Mouse (Mus musculus) neutrophil, adult 5-6 weeks (primary cell): Measurements from ENCODE around the gene Trmo. TPM values are rescaled to one million over a fixed set of nuclear protein-coding genes. Genes with fewer than 3 reads are reported as not detected.
A peak's percentile ranks its signal among the peaks of the same experiment; 100 is the strongest.

Experiments used
- ATAC-seq: fragments of 151-379, 151-347 bp; 2 replicates; pipeline ENCODE4 v1.8.0; 2017; ENCODE audit warnings: mild to moderate bottlenecking, moderate TSS enrichment; ENCODE audit not compliant: insufficient number of reproducible peaks, poor library complexity, low FRiP score, severe bottlenecking; ENCODE audit errors: extremely low read depth
- total RNA-seq: library from RNA; stranded (forward); fragments of 200-1000 nt; gene quantifications from 2 replicates; pipeline ENCODE4 v1.2.3, GENCODE M21; 2017

Gene Trmo
- total RNA-seq, 1 experiment from 2014 or later, result 13.2 TPM

- ATAC-seq, result no peak
Observed at GRCm38 (mm10) chr4:46343596-46344260, 45.5 kb downstream of the Trmo start, which contains the start of gene Foxe1. TSS of gene Foxe1 (plus strand) at chr4:46343609.

GRCm38 (mm10) chr4:46342711-46343286 is 46.4 kb downstream of the Trmo start:
- ATAC-seq, result no peak

DNA sequence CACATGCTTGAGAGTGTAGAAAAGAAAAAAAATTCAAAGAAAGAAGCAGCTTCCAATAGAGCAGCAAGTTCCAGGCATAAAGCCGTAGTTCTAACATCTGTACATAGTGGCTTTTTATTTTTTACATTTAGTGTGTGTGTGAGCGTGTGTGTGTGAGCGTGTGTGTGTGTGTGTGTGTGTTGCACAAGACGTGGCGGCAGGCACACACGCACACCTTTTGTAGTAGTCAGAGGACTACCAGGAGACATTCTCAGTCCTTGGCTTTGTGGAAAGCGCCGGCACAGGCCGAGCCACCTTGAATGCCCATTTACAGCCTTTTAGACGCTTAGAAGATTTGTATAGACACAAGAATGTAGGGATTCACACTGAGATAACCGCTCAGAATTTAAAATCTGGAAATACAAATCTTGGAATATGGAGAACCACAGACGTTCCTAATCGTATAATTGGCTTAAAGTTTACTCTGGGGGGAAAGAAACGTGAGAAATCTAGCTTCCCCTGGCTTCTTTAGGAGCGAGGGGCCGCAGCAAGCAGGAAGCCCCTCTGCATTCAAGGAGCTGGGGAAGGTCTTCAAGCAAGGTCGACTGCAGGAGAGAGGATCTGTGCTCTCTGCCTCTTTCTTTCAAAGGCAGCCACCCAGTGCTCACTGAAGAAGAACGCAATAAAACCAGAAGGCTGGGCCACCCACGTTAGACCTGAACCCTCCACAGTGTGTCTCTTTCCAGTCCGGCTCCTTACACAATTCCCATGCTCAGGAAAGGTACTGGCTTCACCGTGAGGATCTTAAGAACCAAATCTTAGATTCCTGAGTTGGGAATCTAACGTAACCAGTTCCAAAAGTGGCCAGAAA is 47.2 kb downstream of the Trmo start:
- ATAC-seq, result no peak

- ATAC-seq, result no peak
Observed at GRCm38 (mm10) chr4:46339584-46339983, 49.7 kb downstream of the Trmo start.

DNA sequence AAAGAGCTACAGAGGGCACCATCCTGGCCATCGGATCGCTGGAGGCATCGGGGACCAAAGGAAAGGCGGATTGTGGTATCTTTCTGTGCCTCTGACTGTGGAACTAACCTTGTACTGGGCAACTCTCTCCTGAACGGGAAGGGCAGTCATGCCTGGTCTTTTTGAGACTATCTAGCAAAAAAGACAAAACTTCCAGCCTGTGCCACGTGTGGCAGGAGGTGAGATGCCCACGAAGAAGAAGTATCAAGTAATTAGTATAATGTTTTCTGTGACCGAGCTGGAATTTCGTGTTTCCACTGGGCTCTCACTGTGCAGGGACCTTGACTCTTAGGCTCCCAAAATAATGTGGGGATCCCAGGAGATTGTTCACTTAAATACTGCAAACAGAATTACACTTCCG is 50.2 kb downstream of the Trmo start:
- 0 out of 2 replicates have a peak, but pooled peaks have one; percentile 13 for ATAC-seq

GRCm38 (mm10) chr4:46337990-46338389 is 51.2 kb downstream of the Trmo start:
- no peak for ATAC-seq

DNA sequence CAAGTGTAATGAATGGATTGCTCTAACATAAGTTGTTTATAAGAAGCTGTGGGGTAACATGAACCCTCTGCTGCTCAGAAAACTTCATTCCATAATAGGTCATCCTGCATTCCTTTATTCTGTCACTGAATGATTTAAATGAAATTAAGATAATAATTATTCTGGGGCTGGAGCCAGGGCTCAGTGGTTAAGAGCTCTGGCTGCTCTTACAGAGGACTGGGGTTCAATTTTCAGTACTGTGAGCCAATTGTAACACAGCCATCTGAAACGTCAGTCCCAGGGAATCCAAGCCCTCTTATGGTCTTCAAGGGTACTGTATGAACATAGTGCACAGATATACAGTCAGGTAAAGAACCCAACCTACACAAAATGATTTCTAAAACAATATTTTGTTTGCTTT is 53.4 kb downstream of the Trmo start:
- ATAC-seq, result no peak

- no peak for ATAC-seq
Observed at GRCm38 (mm10) chr4:46328906-46329305, 60.3 kb downstream of the Trmo start.

Other genes starting within 250 kb of the Trmo start
- gene Xpa, start 193.1 kb downstream of the Trmo start, total RNA-seq, result 62.5 and 81.4 TPM in 2 replicates
- gene Foxe1, start 45.8 kb downstream of the Trmo start, total RNA-seq, result not detected in 2 replicates
- gene Hemgn, start 24.1 kb upstream of the Trmo start, total RNA-seq, result 0.47 and 0.74 TPM in 2 replicates
- 43.2 and 45.9 TPM in 2 replicates for gene Anp32b, start 61.5 kb upstream of the Trmo start, total RNA-seq
- 19.1 and 20.1 TPM in 2 replicates for gene Nans, start 99.8 kb upstream of the Trmo start, total RNA-seq
- gene Trim14, start 146.7 kb upstream of the Trmo start, total RNA-seq, result 64.6 and 79.0 TPM in 2 replicates
- gene Coro2a, start 212.8 kb upstream of the Trmo start, total RNA-seq, result 26.6 and 36.5 TPM in 2 replicates